Mouse (Mus musculus): ENCODE results near the gene Ctf2. TPM values are rescaled to one million over a fixed set of nuclear protein-coding genes. Genes with fewer than 3 reads are reported as not detected.

Ctf2 gene
- total and polyA plus RNA-seq, 2 experiments from 2014 or later: not detected

GRCm38 (mm10) chr7:127674977-127675376, 57.0 kb downstream of the Ctf2 start:
- WGBS: under 1% methylated on average over 5 of the region's 5 CpGs
- peak; percentile 81 for ATAC-seq (ENCODE audit: low FRiP score)
- TF ChIP-seq CTCF (IDR thresholded peaks at IDR 0.05): peak; percentile 97
- Histone ChIP-seq H3K9ac (replicated peaks; ENCODE audit: low read length, poor library complexity, severe bottlenecking) (no peak overlapping the region), H3K36me3 (ENCODE audit: insufficient read depth, low read length) (peaks cover 8% of the 10 kb centered on the region; the same call in 1 of the 2 replicates), H3K27ac (ENCODE audit: low read depth, low read length) (peak overlapping the region; percentile 69), H3K9me3 (ENCODE audit: low read length) (no peaks in the 10 kb centered on the region), H3K4me3 (ENCODE audit: low read depth, low read length) (no peak overlapping the region), H3K27me3 (ENCODE audit: insufficient read depth, low read length) (no peaks in the 10 kb centered on the region), H3K4me1 (ENCODE audit: insufficient read depth, low read length) (no peaks in the 10 kb centered on the region), H3K4me2 (ENCODE audit: low read depth, low read length, poor library complexity, severe bottlenecking) (no peak overlapping the region)
- peak; percentile 96 for DNase-seq (ENCODE audit: low spot score)

DNA sequence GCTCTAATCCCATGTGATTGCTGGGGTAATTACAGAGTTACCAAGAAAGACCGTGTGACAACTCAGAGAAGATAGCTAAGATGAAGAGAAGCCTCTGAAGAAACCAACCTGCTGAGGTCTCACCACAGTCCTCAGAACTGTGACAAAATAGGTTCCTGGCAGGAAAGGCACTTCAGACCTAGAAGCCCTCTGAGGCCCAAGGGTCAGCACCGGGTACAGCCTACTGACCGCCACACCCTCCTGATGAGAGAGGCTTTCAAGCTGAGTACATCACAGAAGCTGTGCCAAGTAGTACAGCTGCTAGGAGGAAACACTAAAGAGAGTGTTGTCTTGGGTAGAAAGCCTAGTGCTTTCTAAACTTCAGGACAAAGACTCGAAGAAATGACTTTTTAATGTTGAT, 59.2 kb downstream of the Ctf2 start:
- no peaks in the 10 kb centered on the region for H3K4me1 ChIP-seq (ENCODE audit: insufficient read depth, low read length)
- ATAC-seq (ENCODE audit: low FRiP score): no peak
- WGBS: 72% methylated on average over 4 of the region's 4 CpGs
- DNase-seq (ENCODE audit: low spot score): no peak
- no peak overlapping the region for H3K9ac ChIP-seq (replicated peaks; ENCODE audit: low read length, poor library complexity, severe bottlenecking)
- no peaks in the 10 kb centered on the region for H3K27me3 ChIP-seq (ENCODE audit: insufficient read depth, low read length)
- no peak overlapping the region for H3K4me3 ChIP-seq (ENCODE audit: low read depth, low read length)
- no peaks in the 10 kb centered on the region for H3K9me3 ChIP-seq (ENCODE audit: low read length)
- peaks cover 4% of the 10 kb centered on the region; the same call in 1 of the 2 replicates for H3K36me3 ChIP-seq (ENCODE audit: insufficient read depth, low read length)
- no peak overlapping the region for H3K27ac ChIP-seq (ENCODE audit: low read depth, low read length)
- no peak overlapping the region for H3K4me2 ChIP-seq (ENCODE audit: low read depth, low read length, poor library complexity, severe bottlenecking)
- TF ChIP-seq CTCF (IDR thresholded peaks at IDR 0.05): no peak

GRCm38 (mm10) chr7:127671880-127672774, 59.8 kb downstream of the Ctf2 start:
- no peaks in the 10 kb centered on the region for H3K9me3 ChIP-seq (ENCODE audit: low read length)
- H3K36me3 ChIP-seq (ENCODE audit: insufficient read depth, low read length): no peaks in the 10 kb centered on the region; the same call in 1 of the 2 replicates
- H3K4me3 ChIP-seq (ENCODE audit: low read depth, low read length): no peak overlapping the region
- TF ChIP-seq CTCF (IDR thresholded peaks at IDR 0.05): no peak
- DNase-seq (ENCODE audit: low spot score): no peak
- no peak overlapping the region for H3K9ac ChIP-seq (replicated peaks; ENCODE audit: low read length, poor library complexity, severe bottlenecking)
- no peak overlapping the region for H3K27ac ChIP-seq (ENCODE audit: low read depth, low read length)
- no peak overlapping the region for H3K4me2 ChIP-seq (ENCODE audit: low read depth, low read length, poor library complexity, severe bottlenecking)
- no peak for ATAC-seq (ENCODE audit: low FRiP score)
- 86% methylated on average over 11 of the region's 11 CpGs for WGBS
- H3K27me3 ChIP-seq (ENCODE audit: insufficient read depth, low read length): no peaks in the 10 kb centered on the region
- no peaks in the 10 kb centered on the region for H3K4me1 ChIP-seq (ENCODE audit: insufficient read depth, low read length)

MicroRNAs within 50 kb of the gene (microRNA counts, 519-probe panel; counts per million panel counts)
- 528 counts per million, percentile 58 among the panel's probes with 10 or more counts for microRNA mmu-miR-762

Small RNAs within 50 kb of the gene (microRNA-seq; reads per million reads assigned to microRNA genes)
- gene Mir762 (ENCODE audit: borderline number of aligned reads): not detected

Other genes with a start within 250 kb of the Ctf2 start
- 31.7 and 50.8 TPM in 2 replicates for gene Srcap, start 220.2 kb downstream of the Ctf2 start, total RNA-seq (2014; rRNA removed)
- 25.9 and 30.4 TPM in 2 replicates for gene Srcap, start 220.2 kb downstream of the Ctf2 start, polyA plus RNA-seq (2015; fragmentation: Nextera tagmentation; extraction: Ambion mirVana)
- 19.6 and 32.1 TPM in 2 replicates for gene Gm42715, start 212.6 kb downstream of the Ctf2 start, total RNA-seq (2014; rRNA removed)
- 9.0 and 11.4 TPM in 2 replicates for gene Gm42715, start 212.6 kb downstream of the Ctf2 start, polyA plus RNA-seq (2015; fragmentation: Nextera tagmentation; extraction: Ambion mirVana)
- gene Tmem265, start 170.8 kb downstream of the Ctf2 start, total RNA-seq (2014; rRNA removed): 1.9 and 2.7 TPM in 2 replicates
- 8.7 and 9.7 TPM in 2 replicates for gene Tmem265, start 170.8 kb downstream of the Ctf2 start, polyA plus RNA-seq (2015; fragmentation: Nextera tagmentation; extraction: Ambion mirVana)
- gene Phkg2, start 158.8 kb downstream of the Ctf2 start, total RNA-seq (2014; rRNA removed): 54.0 and 60.9 TPM in 2 replicates
- 62.5 and 64.7 TPM in 2 replicates for gene Phkg2, start 158.8 kb downstream of the Ctf2 start, polyA plus RNA-seq (2015; fragmentation: Nextera tagmentation; extraction: Ambion mirVana)
- gene Ccdc189, start 143.6 kb downstream of the Ctf2 start, total RNA-seq (2014; rRNA removed): 6.7 and 8.1 TPM in 2 replicates
- 11.8 and 13.5 TPM in 2 replicates for gene Ccdc189, start 143.6 kb downstream of the Ctf2 start, polyA plus RNA-seq (2015; fragmentation: Nextera tagmentation; extraction: Ambion mirVana)
- 34.5 and 42.9 TPM in 2 replicates for gene Rnf40, start 143.4 kb downstream of the Ctf2 start, total RNA-seq (2014; rRNA removed)
- gene Rnf40, start 143.4 kb downstream of the Ctf2 start, polyA plus RNA-seq (2015; fragmentation: Nextera tagmentation; extraction: Ambion mirVana): 38.1 and 40.9 TPM in 2 replicates
- gene Zfp629, start 116.4 kb downstream of the Ctf2 start, total RNA-seq (2014; rRNA removed): 36.1 and 42.6 TPM in 2 replicates
- 15.1 and 15.5 TPM in 2 replicates for gene Zfp629, start 116.4 kb downstream of the Ctf2 start, polyA plus RNA-seq (2015; fragmentation: Nextera tagmentation; extraction: Ambion mirVana)
- 115 and 131 TPM in 2 replicates for gene Bcl7c, start 23.2 kb downstream of the Ctf2 start, total RNA-seq (2014; rRNA removed)
- gene Bcl7c, start 23.2 kb downstream of the Ctf2 start, polyA plus RNA-seq (2015; fragmentation: Nextera tagmentation; extraction: Ambion mirVana): 41.3 and 49.2 TPM in 2 replicates
- 5.5 and 5.6 TPM in 2 replicates for gene Ctf1, start 19.4 kb downstream of the Ctf2 start, total RNA-seq (2014; rRNA removed)
- 3.2 and 3.8 TPM in 2 replicates for gene Ctf1, start 19.4 kb downstream of the Ctf2 start, polyA plus RNA-seq (2015; fragmentation: Nextera tagmentation; extraction: Ambion mirVana)
- gene Fbxl19, start 12.4 kb upstream of the Ctf2 start, total RNA-seq (2014; rRNA removed): 207 and 221 TPM in 2 replicates
- 5.9 and 8.3 TPM in 2 replicates for gene Fbxl19, start 12.4 kb upstream of the Ctf2 start, polyA plus RNA-seq (2015; fragmentation: Nextera tagmentation; extraction: Ambion mirVana)
- gene Orai3, start 37.6 kb upstream of the Ctf2 start, total RNA-seq (2014; rRNA removed): 14.8 and 17.6 TPM in 2 replicates
- 9.9 and 10.0 TPM in 2 replicates for gene Orai3, start 37.6 kb upstream of the Ctf2 start, polyA plus RNA-seq (2015; fragmentation: Nextera tagmentation; extraction: Ambion mirVana)
- gene Setd1a, start 44.5 kb upstream of the Ctf2 start, total RNA-seq (2014; rRNA removed): 18.0 and 19.8 TPM in 2 replicates
- gene Setd1a, start 44.5 kb upstream of the Ctf2 start, polyA plus RNA-seq (2015; fragmentation: Nextera tagmentation; extraction: Ambion mirVana): 12.7 and 16.4 TPM in 2 replicates
- gene Gm49388, start 53.4 kb upstream of the Ctf2 start, total RNA-seq (2014; rRNA removed): not detected in 2 replicates
- gene Gm49388, start 53.4 kb upstream of the Ctf2 start, polyA plus RNA-seq (2015; fragmentation: Nextera tagmentation; extraction: Ambion mirVana): not detected in 2 replicates
- gene Hsd3b7, start 68.4 kb upstream of the Ctf2 start, total RNA-seq (2014; rRNA removed): 7.1 and 12.8 TPM in 2 replicates
- 8.6 and 11.3 TPM in 2 replicates for gene Hsd3b7, start 68.4 kb upstream of the Ctf2 start, polyA plus RNA-seq (2015; fragmentation: Nextera tagmentation; extraction: Ambion mirVana)
- 6.7 and 7.1 TPM in 2 replicates for gene Stx4a, start 92.1 kb upstream of the Ctf2 start, total RNA-seq (2014; rRNA removed)
- gene Stx4a, start 92.1 kb upstream of the Ctf2 start, polyA plus RNA-seq (2015; fragmentation: Nextera tagmentation; extraction: Ambion mirVana): 20.0 and 20.7 TPM in 2 replicates
- 83.6 and 88.9 TPM in 2 replicates for gene Stx1b, start 92.4 kb upstream of the Ctf2 start, total RNA-seq (2014; rRNA removed)
- gene Stx1b, start 92.4 kb upstream of the Ctf2 start, polyA plus RNA-seq (2015; fragmentation: Nextera tagmentation; extraction: Ambion mirVana): 83.9 and 87.1 TPM in 2 replicates
- 32.3 and 33.8 TPM in 2 replicates for gene Zfp646, start 144.1 kb upstream of the Ctf2 start, total RNA-seq (2014; rRNA removed)
- gene Zfp646, start 144.1 kb upstream of the Ctf2 start, polyA plus RNA-seq (2015; fragmentation: Nextera tagmentation; extraction: Ambion mirVana): 3.8 and 4.2 TPM in 2 replicates
- 27.8 and 31.0 TPM in 2 replicates for gene Zfp668, start 144.7 kb upstream of the Ctf2 start, total RNA-seq (2014; rRNA removed)
- gene Zfp668, start 144.7 kb upstream of the Ctf2 start, polyA plus RNA-seq (2015; fragmentation: Nextera tagmentation; extraction: Ambion mirVana): 26.0 and 29.7 TPM in 2 replicates
- gene Prss53, start 158.8 kb upstream of the Ctf2 start, total RNA-seq (2014; rRNA removed): 0.55 and 1.0 TPM in 2 replicates
- gene Prss53, start 158.8 kb upstream of the Ctf2 start, polyA plus RNA-seq (2015; fragmentation: Nextera tagmentation; extraction: Ambion mirVana): 0.77 and 0.82 TPM in 2 replicates
- gene Gm21974, start 163.3 kb upstream of the Ctf2 start, total RNA-seq (2014; rRNA removed): 0.16 TPM in 1 of 2 replicates, not detected in the other
- gene Gm21974, start 163.3 kb upstream of the Ctf2 start, polyA plus RNA-seq (2015; fragmentation: Nextera tagmentation; extraction: Ambion mirVana): not detected in 2 replicates
- 22.7 and 30.3 TPM in 2 replicates for gene Vkorc1, start 163.5 kb upstream of the Ctf2 start, total RNA-seq (2014; rRNA removed)
- gene Vkorc1, start 163.5 kb upstream of the Ctf2 start, polyA plus RNA-seq (2015; fragmentation: Nextera tagmentation; extraction: Ambion mirVana): 61.2 and 62.8 TPM in 2 replicates
- 47.8 and 77.7 TPM in 2 replicates for gene Bckdk, start 171.9 kb upstream of the Ctf2 start, total RNA-seq (2014; rRNA removed)
- 52.7 and 63.7 TPM in 2 replicates for gene Bckdk, start 171.9 kb upstream of the Ctf2 start, polyA plus RNA-seq (2015; fragmentation: Nextera tagmentation; extraction: Ambion mirVana)
- 28.1 and 33.7 TPM in 2 replicates for gene Kat8, start 180.3 kb upstream of the Ctf2 start, total RNA-seq (2014; rRNA removed)
- 34.8 TPM in 2 replicates for gene Kat8, start 180.3 kb upstream of the Ctf2 start, polyA plus RNA-seq (2015; fragmentation: Nextera tagmentation; extraction: Ambion mirVana)
- gene Prss8, start 197.9 kb upstream of the Ctf2 start, total RNA-seq (2014; rRNA removed): 0.90 and 2.7 TPM in 2 replicates
- gene Prss8, start 197.9 kb upstream of the Ctf2 start, polyA plus RNA-seq (2015; fragmentation: Nextera tagmentation; extraction: Ambion mirVana): 0.37 and 0.69 TPM in 2 replicates
- 6.1 and 20.1 TPM in 2 replicates for gene Prss36, start 214.6 kb upstream of the Ctf2 start, total RNA-seq (2014; rRNA removed)
- gene Prss36, start 214.6 kb upstream of the Ctf2 start, polyA plus RNA-seq (2015; fragmentation: Nextera tagmentation; extraction: Ambion mirVana): 13.3 and 15.5 TPM in 2 replicates
- 29.3 and 41.9 TPM in 2 replicates for gene Fus, start 235.3 kb upstream of the Ctf2 start, total RNA-seq (2014; rRNA removed)
- gene Fus, start 235.3 kb upstream of the Ctf2 start, polyA plus RNA-seq (2015; fragmentation: Nextera tagmentation; extraction: Ambion mirVana): 207 and 244 TPM in 2 replicates

Measured in midbrain, postnatal 0 days (tissue).